Mouse (Mus musculus) bone marrow, adult 2 months (tissue): ENCODE data around the gene Sell.

Source experiments
- CTCF ChIP-seq: fragments of 200-500 bp; IDR thresholded peaks from 2 replicates; pipeline ENCODE4 v1.5.1; 2011; ENCODE audit warnings: low read length, control low read depth; ENCODE audit not compliant: control insufficient read depth, insufficient read depth
- POLR2A ChIP-seq: fragments of 200-500 bp; IDR thresholded peaks from 2 replicates; pipeline ENCODE4 v1.6.1; 2011; ENCODE audit warnings: low read depth, mild to moderate bottlenecking, control low read depth, low read length, borderline replicate concordance; ENCODE audit not compliant: control insufficient read depth

- TF ChIP-seq CTCF, result no peak
- TF ChIP-seq POLR2A, result no peak
Measured at GRCm38 (mm10) chr1:164073091-164073490, 11.3 kb downstream of the Sell start.
